ENCODE assay signal across 8 mouse cellular contexts in genomic region chr14:73383746-73384145, GRCm38 (mm10). TPM values are rescaled to one million over a fixed set of nuclear protein-coding genes. Genes with fewer than 3 reads are reported as not detected.
DNase-seq lines count a peak whose midpoint lies in the region; ATAC-seq and TF ChIP-seq lines count a peak whose summit lies in the region.

No protein-coding gene starts in this region.

- peak overlapping the region; percentile 99; the same call in 1 of the 2 replicates for H3K9ac ChIP-seq in kidney, postnatal 0 days (ENCODE audit: low read depth, low read length)
- no peak overlapping the region for H3K9ac ChIP-seq in embryonic facial prominence, embryonic 13.5 days
- H3K9ac ChIP-seq in intestine, embryonic 14.5 days (ENCODE audit: low read length), result peak overlapping the region; percentile 98
- H3K9ac ChIP-seq in midbrain, embryonic 16.5 days (ENCODE audit: low read depth, low read length), result peak overlapping the region; percentile 46; the same call in 1 of the 2 replicates

- no peak for DNase-seq in kidney, postnatal 0 days (ENCODE audit: low spot score)
- no peak for DNase-seq in kidney, postnatal 14 days
- no peak for DNase-seq in intestine, embryonic 14.5 days (ENCODE audit: low spot score)
- DNase-seq in layer of hippocampus, adult 11-12 months (ENCODE audit: low spot score), result no peak
- DNase-seq in thymus, adult 2 months, result no peak
- no peak for DNase-seq in layer of hippocampus, adult 9-11 months

- ATAC-seq in kidney, postnatal 0 days (replicated peaks; ENCODE audit: low FRiP score, low read depth), result no peak
- ATAC-seq in embryonic facial prominence, embryonic 13.5 days (ENCODE audit: insufficient number of reproducible peaks, insufficient read depth, low FRiP score, low TSS enrichment, low read depth), result no peak
- no peak for ATAC-seq in intestine, embryonic 14.5 days (replicated peaks; ENCODE audit: low FRiP score, low TSS enrichment, low read depth)
- no peak for ATAC-seq in midbrain, embryonic 16.5 days

- peaks cover 35% of the 10 kb centered on the region for H3K4me1 ChIP-seq in kidney, postnatal 0 days (replicated peaks; ENCODE audit: insufficient read depth, low read length)
- peaks cover 33% of the 10 kb centered on the region for H3K4me1 ChIP-seq in embryonic facial prominence, embryonic 13.5 days
- H3K4me1 ChIP-seq in intestine, embryonic 14.5 days (replicated peaks; ENCODE audit: control insufficient read depth, insufficient read depth, low read length), result peaks cover 18% of the 10 kb centered on the region; the same call in 1 of the 2 replicates
- peaks cover 27% of the 10 kb centered on the region for H3K4me1 ChIP-seq in midbrain, embryonic 16.5 days (ENCODE audit: control insufficient read depth, insufficient read depth, low read length)
- H3K4me1 ChIP-seq in thymus, adult 2 months (replicated peaks; ENCODE audit: control insufficient read depth, insufficient read depth, low read length), result peaks cover 14% of the 10 kb centered on the region

- TF ChIP-seq CTCF in kidney, postnatal 0 days (IDR thresholded peaks at IDR 0.05; ENCODE audit: low read depth), result no peak
- TF ChIP-seq CTCF in thymus, adult 2 months (IDR thresholded peaks at IDR 0.05; ENCODE audit: borderline replicate concordance, control insufficient read depth, extremely low read depth, insufficient read depth, low read length, poor library complexity), result no peak

- peak overlapping the region; percentile 97 for H3K4me3 ChIP-seq in kidney, postnatal 0 days (replicated peaks; ENCODE audit: low read depth, low read length)
- peak overlapping the region; percentile 96 for H3K4me3 ChIP-seq in embryonic facial prominence, embryonic 13.5 days
- peak overlapping the region; percentile 92 for H3K4me3 ChIP-seq in intestine, embryonic 14.5 days (ENCODE audit: low read depth, low read length)
- H3K4me3 ChIP-seq in midbrain, embryonic 16.5 days (ENCODE audit: low read depth, low read length), result peak overlapping the region; percentile 97
- H3K4me3 ChIP-seq in thymus, adult 2 months (ENCODE audit: control insufficient read depth, insufficient read depth, low read length), result no peak overlapping the region

- no peaks in the 10 kb centered on the region for H3K9me3 ChIP-seq in kidney, postnatal 0 days (replicated peaks; ENCODE audit: low read length)
- H3K9me3 ChIP-seq in embryonic facial prominence, embryonic 13.5 days, result no peaks in the 10 kb centered on the region
- no peaks in the 10 kb centered on the region for H3K9me3 ChIP-seq in intestine, embryonic 14.5 days (ENCODE audit: control insufficient read depth, low read length)
- no peaks in the 10 kb centered on the region for H3K9me3 ChIP-seq in midbrain, embryonic 16.5 days (replicated peaks; ENCODE audit: control insufficient read depth, low read length, poor library complexity, severe bottlenecking)

- H3K27me3 ChIP-seq in kidney, postnatal 0 days (ENCODE audit: insufficient read depth, low read length), result no peaks in the 10 kb centered on the region
- no peaks in the 10 kb centered on the region for H3K27me3 ChIP-seq in embryonic facial prominence, embryonic 13.5 days
- H3K27me3 ChIP-seq in intestine, embryonic 14.5 days (replicated peaks; ENCODE audit: control insufficient read depth, insufficient read depth, low read length), result no peaks in the 10 kb centered on the region
- H3K27me3 ChIP-seq in midbrain, embryonic 16.5 days (ENCODE audit: control insufficient read depth, insufficient read depth, low read depth, low read length), result no peaks in the 10 kb centered on the region
- H3K27me3 ChIP-seq in thymus, adult 2 months (ENCODE audit: control insufficient read depth, insufficient read depth, low read length), result no peaks in the 10 kb centered on the region

- no peak overlapping the region for H3K27ac ChIP-seq in kidney, postnatal 0 days
- H3K27ac ChIP-seq in embryonic facial prominence, embryonic 13.5 days, result 0 out of 2 replicates have a peak overlapping the region, but pooled peaks have one; percentile 98
- no peak overlapping the region for H3K27ac ChIP-seq in intestine, embryonic 14.5 days (ENCODE audit: low read depth)
- no peak overlapping the region for H3K27ac ChIP-seq in midbrain, embryonic 16.5 days (ENCODE audit: low read length)
- H3K27ac ChIP-seq in thymus, adult 2 months (ENCODE audit: control insufficient read depth, insufficient read depth, low read length), result no peak overlapping the region

- H3K36me3 ChIP-seq in kidney, postnatal 0 days (ENCODE audit: insufficient read depth, low read length), result 0 out of 2 replicates have a peak, but pooled peaks cover 4% of the 10 kb centered on the region
- H3K36me3 ChIP-seq in embryonic facial prominence, embryonic 13.5 days, result peaks cover 16% of the 10 kb centered on the region
- H3K36me3 ChIP-seq in intestine, embryonic 14.5 days (ENCODE audit: control insufficient read depth, insufficient read depth, low read length), result peaks cover 17% of the 10 kb centered on the region
- 0 out of 2 replicates have a peak, but pooled peaks cover 2% of the 10 kb centered on the region for H3K36me3 ChIP-seq in midbrain, embryonic 16.5 days (ENCODE audit: control insufficient read depth, insufficient read depth, low read length)
- peaks cover 24% of the 10 kb centered on the region for H3K36me3 ChIP-seq in thymus, adult 2 months (ENCODE audit: control insufficient read depth, insufficient read depth, low read length)

- no peak for TF ChIP-seq POLR2A in thymus, adult 2 months (IDR thresholded peaks at IDR 0.05; ENCODE audit: control insufficient read depth, extremely low read depth, insufficient read depth, low read length, poor library complexity)

- 16% methylated on average over 2 of the region's 2 CpGs for WGBS in kidney, postnatal 0 days
- 29% methylated on average over 2 of the region's 2 CpGs for whole genome bisulfite sequencing in embryonic facial prominence, embryonic 13.5 days
- WGBS in intestine, embryonic 14.5 days, result 31% methylated on average over 2 of the region's 2 CpGs
- 30% methylated on average over 2 of the region's 2 CpGs for WGBS in midbrain, embryonic 16.5 days
- WGBS in thymus, adult 2 months, result 8% methylated on average over 2 of the region's 2 CpGs

- peak overlapping the region; percentile 63 for H3K4me2 ChIP-seq in kidney, postnatal 0 days (ENCODE audit: low read length)
- peak overlapping the region; percentile 69 for H3K4me2 ChIP-seq in embryonic facial prominence, embryonic 13.5 days
- H3K4me2 ChIP-seq in intestine, embryonic 14.5 days (ENCODE audit: low read length), result peak overlapping the region; percentile 83
- H3K4me2 ChIP-seq in midbrain, embryonic 16.5 days (ENCODE audit: low read length), result peak overlapping the region; percentile 65

RNA-seq across cellular contexts. Expression of gene Itm2b, which starts 1.3 kb away (rescaled TPM):
- polyA plus RNA-seq in kidney, postnatal 0 days (2015; fragmentation: Nextera tagmentation; extraction: Ambion mirVana), result 1,975 and 1,980 TPM in 2 replicates
- 659 and 793 TPM in 2 replicates for polyA plus RNA-seq in embryonic facial prominence, embryonic 13.5 days (2015; fragmentation: Nextera tagmentation; extraction: Ambion mirVana)
- polyA plus RNA-seq in intestine, embryonic 14.5 days (2014; fragmentation: Nextera tagmentation; extraction: Ambion mirVana), result 596 and 606 TPM in 2 replicates
- 627 and 698 TPM in 2 replicates for polyA plus RNA-seq in midbrain, embryonic 16.5 days (2015; fragmentation: Nextera tagmentation; extraction: Ambion mirVana)
- polyA plus RNA-seq in thymus, adult 2 months (2012; rRNA removed), result 859 and 985 TPM in 2 replicates

RNA-seq across cellular contexts. Expression of gene Rb1, which starts 58.1 kb away (rescaled TPM):
- 21.9 and 26.6 TPM in 2 replicates for polyA plus RNA-seq in kidney, postnatal 0 days (2015; fragmentation: Nextera tagmentation; extraction: Ambion mirVana)
- 19.1 and 27.9 TPM in 2 replicates for polyA plus RNA-seq in embryonic facial prominence, embryonic 13.5 days (2015; fragmentation: Nextera tagmentation; extraction: Ambion mirVana)
- polyA plus RNA-seq in intestine, embryonic 14.5 days (2014; fragmentation: Nextera tagmentation; extraction: Ambion mirVana), result 18.0 and 21.8 TPM in 2 replicates
- 20.4 and 20.6 TPM in 2 replicates for polyA plus RNA-seq in midbrain, embryonic 16.5 days (2015; fragmentation: Nextera tagmentation; extraction: Ambion mirVana)
- polyA plus RNA-seq in thymus, adult 2 months (2012; rRNA removed), result 16.2 and 17.1 TPM in 2 replicates
